Mouse (Mus musculus) ES-E14 (cell line): Measurements from ENCODE around the gene Zmym2. TPM values are rescaled to one million over a fixed set of nuclear protein-coding genes. Genes with fewer than 3 reads are reported as not detected.
A peak's percentile ranks its signal among the peaks of the same experiment; 100 is the strongest.

Experiments used
- DNase-seq: peaks from one replicate; pipeline ENCODE4 v3.0.0-alpha.2; 2013; ENCODE audit warnings: low read depth, low spot score
- H3K27ac ChIP-seq: 2 replicates; pipeline ENCODE4 v1.5.1; 2012; ENCODE audit warnings: low read depth, mild to moderate bottlenecking, low read length, moderate library complexity, mixed read lengths; ENCODE audit not compliant: poor library complexity, insufficient read depth, severe bottlenecking
- H3K36me3 ChIP-seq: 2 replicates; pipeline ENCODE4 v1.6.1; 2012; ENCODE audit warnings: mild to moderate bottlenecking, low read length, moderate library complexity, mixed read lengths; ENCODE audit not compliant: control insufficient read depth, poor library complexity, insufficient read depth, severe bottlenecking
- H3K4me1 ChIP-seq, 2 experiments: fragments of 150-350 bp in 1 of 2; sonication (generic) in 1 of 2; 2 replicates each; pipeline ENCODE4 v1.6.1; 2012; ENCODE audit warnings: low read length in 2 of 2, mild to moderate bottlenecking in 1 of 2, mixed read lengths in 1 of 2; ENCODE audit not compliant: control insufficient read depth in 2 of 2, insufficient read depth in 2 of 2, poor library complexity in 1 of 2
- H3K4me3 ChIP-seq, 2 experiments: fragments of 150-350 bp in 1 of 2; sonication (generic) in 1 of 2; 2 replicates each; pipeline ENCODE4 v1.5.1; 2012; ENCODE audit warnings: low read length in 2 of 2, low read depth in 1 of 2, mild to moderate bottlenecking in 1 of 2, mixed read lengths in 1 of 2; ENCODE audit not compliant: insufficient read depth in 1 of 2, poor library complexity in 1 of 2, severe bottlenecking in 1 of 2
- H3K9ac ChIP-seq: 2 replicates; pipeline ENCODE4 v1.6.1; 2012; ENCODE audit warnings: low read depth, mild to moderate bottlenecking, low read length, mixed read lengths; ENCODE audit not compliant: poor library complexity, insufficient read depth, severe bottlenecking
- H3K9me3 ChIP-seq: fragments of 150-350 bp; sonication (generic); 2 replicates; pipeline ENCODE4 v1.6.1; 2012; ENCODE audit warnings: low read depth, mild to moderate bottlenecking, low read length; ENCODE audit not compliant: control insufficient read depth, insufficient read depth
- CHD2 ChIP-seq: IDR thresholded peaks from 2 replicates; pipeline ENCODE4 v1.6.1; 2014; ENCODE audit warnings: mild to moderate bottlenecking, low read depth, low read length, inconsistent platforms
- HCFC1 ChIP-seq: IDR thresholded peaks from 2 replicates; pipeline ENCODE4 v1.6.1; 2012; ENCODE audit warnings: low read length, inconsistent platforms, borderline replicate concordance; ENCODE audit not compliant: insufficient read depth
- MAFK ChIP-seq: IDR thresholded peaks from 2 replicates; pipeline ENCODE4 v1.6.1; 2014; ENCODE audit warnings: mild to moderate bottlenecking, low read depth, low read length, inconsistent platforms; ENCODE audit not compliant: insufficient read depth
- ZC3H11A ChIP-seq: IDR thresholded peaks from 2 replicates; pipeline ENCODE4 v1.6.1; 2012; ENCODE audit warnings: low read depth, mild to moderate bottlenecking, inconsistent platforms, low read length, borderline replicate concordance
- ZNF384 ChIP-seq: IDR thresholded peaks from 2 replicates; pipeline ENCODE4 v1.6.1; 2012; ENCODE audit warnings: low read depth, low read length, inconsistent platforms
- in situ Hi-C, 2 experiments: fragments of 600-800 bp; cut with MboI; formaldehyde crosslinking; loops; one replicate each; pipeline ENCODE4 v1.15.1; 2025; ENCODE audit warnings: low sequenced_read_pairs in 2 of 2, inconsistent platforms in 1 of 2; ENCODE audit not compliant: unreplicated experiment in 2 of 2
- total RNA-seq: library from RNA; depleted of rRNA; stranded (reverse); fragments of 300-350 nt; gene quantifications from 2 replicates; pipeline ENCODE4 v1.2.3, GENCODE M21; 2012

Zmym2 gene
- total RNA-seq, 1 experiment: 18.4 TPM

GRCm38 (mm10) chr14:56939903-56940302 lies 53.5 kb downstream of the Zmym2 start:
- no peak for DNase-seq
- Histone ChIP-seq H3K9ac (no peak overlapping the region), H3K36me3 (peaks cover 4% of the 10 kb centered on the region), H3K4me3 (no peak overlapping the region), H3K27ac (no peak overlapping the region), H3K9me3 (no peaks in the 10 kb centered on the region), H3K4me1 (no peaks in the 10 kb centered on the region)
- TF ChIP-seq HCFC1 (no peak), ZC3H11A (no peak), ZNF384 (no peak), MAFK (no peak), CHD2 (no peak)
- in situ Hi-C loops: no loop called here

GRCm38 (mm10) chr14:56952928-56953327 lies 66.5 kb downstream of the Zmym2 start:
- Histone ChIP-seq H3K9me3 (no peaks in the 10 kb centered on the region), H3K9ac (no peak overlapping the region), H3K36me3 (peaks cover 6% of the 10 kb centered on the region), H3K27ac (no peak overlapping the region), H3K4me3 (no peak overlapping the region), H3K4me1 (no peaks in the 10 kb centered on the region)
- TF ChIP-seq ZNF384: no peak
- no peak for TF ChIP-seq ZC3H11A
- no peak for TF ChIP-seq CHD2
- no peak for TF ChIP-seq MAFK
- TF ChIP-seq HCFC1: no peak
- no peak for DNase-seq
- in situ Hi-C loops: no loop called here

- Histone ChIP-seq H3K27ac (no peak overlapping the region), H3K9me3 (no peaks in the 10 kb centered on the region), H3K4me3 (no peak overlapping the region), H3K36me3 (peaks cover 6% of the 10 kb centered on the region), H3K9ac (no peak overlapping the region), H3K4me1 (no peaks in the 10 kb centered on the region)
- in situ Hi-C loops: no loop called here
- no peak for TF ChIP-seq HCFC1
- TF ChIP-seq ZC3H11A: no peak
- no peak for TF ChIP-seq ZNF384
- no peak for DNase-seq
Measured at GRCm38 (mm10) chr14:56954393-56954792, 67.9 kb downstream of the Zmym2 start.

- in situ Hi-C loops: loop anchor here in 1 of 2 experiments (10.0 kb wide), 1 partner anchor 101 kb away; no protein-coding TSS in a partner anchor
- DNase-seq: peak; percentile 45
- no peaks in the 10 kb centered on the region for H3K9me3 ChIP-seq
- no peak overlapping the region for H3K27ac ChIP-seq
- H3K4me1 ChIP-seq: no peaks in the 10 kb centered on the region; a peak in 1 of 4 replicates
- TF ChIP-seq ZC3H11A (no peak), CHD2 (no peak), HCFC1 (no peak), MAFK (no peak), ZNF384 (no peak)
- H3K36me3 ChIP-seq: peaks cover 2% of the 10 kb centered on the region
- no peak overlapping the region for H3K4me3 ChIP-seq
- H3K9ac ChIP-seq: no peak overlapping the region
Measured at GRCm38 (mm10) chr14:56963969-56964734, 77.7 kb downstream of the Zmym2 start.

GRCm38 (mm10) chr14:56969653-56970052 lies 83.2 kb downstream of the Zmym2 start:
- no peak overlapping the region for H3K9ac ChIP-seq
- in situ Hi-C loops: loop anchor here (10.0 kb wide), 1 partner anchor 95 kb away; no protein-coding TSS in a partner anchor
- no peak overlapping the region for H3K4me3 ChIP-seq
- no peak overlapping the region for H3K27ac ChIP-seq
- H3K9me3 ChIP-seq: no peaks in the 10 kb centered on the region
- H3K4me1 ChIP-seq: no peaks in the 10 kb centered on the region; a peak in 1 of 4 replicates
- no peak for TF ChIP-seq HCFC1
- no peak for TF ChIP-seq MAFK
- no peak for TF ChIP-seq CHD2
- TF ChIP-seq ZC3H11A: no peak
- no peak for TF ChIP-seq ZNF384
- H3K36me3 ChIP-seq: no peaks in the 10 kb centered on the region
- DNase-seq: no peak
